Mouse (Mus musculus) stomach, postnatal 0 days (tissue): ENCODE measurements around the gene Gmds. TPM values are rescaled to one million over a fixed set of nuclear protein-coding genes. Genes with fewer than 3 reads are reported as not detected.
A peak's percentile ranks its signal among the peaks of the same experiment; 100 is the strongest.

ENCODE experiments used
- ATAC-seq: fragments of 200-750 bp; cut with Nextera tagmentation; 2 replicates; pipeline ENCODE4 v1.8.0; 2017; ENCODE audit not compliant: low FRiP score, low TSS enrichment
- DNase-seq: peaks from one replicate; pipeline ENCODE4 v3.0.0-alpha.2; 2016; ENCODE audit warnings: low spot score
- H3K27ac ChIP-seq: fragments of 300-500 bp; sonication (generic); replicated peaks from 2 replicates; pipeline ENCODE4 v1.5.1; 2014; ENCODE audit warnings: mild to moderate bottlenecking, control low read depth
- H3K27me3 ChIP-seq: fragments of 300-500 bp; sonication (generic); 2 replicates; pipeline ENCODE4 v1.6.1; 2014; ENCODE audit warnings: low read length; ENCODE audit not compliant: control insufficient read depth, insufficient read depth
- H3K36me3 ChIP-seq: fragments of 300-500 bp; sonication (generic); 2 replicates; pipeline ENCODE4 v1.6.1; 2014; ENCODE audit warnings: low read length, mixed read lengths; ENCODE audit not compliant: control insufficient read depth, insufficient read depth
- H3K4me1 ChIP-seq: fragments of 300-500 bp; sonication (generic); replicated peaks from 2 replicates; pipeline ENCODE4 v1.6.1; 2014; ENCODE audit warnings: antibody characterized with exemption; ENCODE audit not compliant: control insufficient read depth, insufficient read depth
- H3K4me2 ChIP-seq: fragments of 300-500 bp; sonication (generic); replicated peaks from 2 replicates; pipeline ENCODE4 v1.6.1; 2014; ENCODE audit warnings: low read depth, mild to moderate bottlenecking, control low read depth, moderate library complexity
- H3K4me3 ChIP-seq: fragments of 300-500 bp; sonication (generic); 2 replicates; pipeline ENCODE4 v1.5.1; 2014; ENCODE audit warnings: low read depth, low read length, control low read depth
- H3K9ac ChIP-seq: fragments of 300-500 bp; sonication (generic); 2 replicates; pipeline ENCODE4 v1.6.1; 2014; ENCODE audit warnings: mild to moderate bottlenecking, low read length, control low read depth, mixed read lengths
- H3K9me3 ChIP-seq: fragments of 300-500 bp; sonication (generic); 2 replicates; pipeline ENCODE4 v1.6.1; 2016; ENCODE audit warnings: low read length; ENCODE audit not compliant: control insufficient read depth
- CTCF ChIP-seq: IDR thresholded peaks from 2 replicates; pipeline ENCODE4 v1.5.1; 2016; ENCODE audit warnings: antibody characterized with exemption, low read depth, mild to moderate bottlenecking, moderate library complexity
- EP300 ChIP-seq: optimal IDR thresholded peaks from 2 replicates; pipeline ENCODE3; 2016; ENCODE audit warnings: antibody characterized with exemption
- WGBS: fragments of 180-500 bp; shearing (Covaris S2); extraction: QIAGEN DNeasy Blood & Tissue Kit; methylation state at CpG from one replicate; pipeline ENCODE4 v1.1.7; 2014; 5-methylcytosine and 5-hydroxymethylcytosine counted together
- polyA plus RNA-seq: library from polyadenylated mRNA; unstranded; fragments of >200 nt; fragmentation: Nextera tagmentation; extraction: Ambion mirVana; gene quantifications from 2 replicates; pipeline ENCODE4 v1.2.1, GENCODE M21; 2015

Gene Gmds
- polyA plus RNA-seq, 1 experiment from 2014 or later, result 102 TPM

- Histone ChIP-seq H3K4me1 (no peaks in the 10 kb centered on the region), H3K9ac (no peak overlapping the region)
- DNase-seq, result no peak
These were observed 313.7 kb downstream of the Gmds start for GRCm38 (mm10) chr13:32024822-32025221.

GRCm38 (mm10) chr13:32020455-32021249, 317.9 kb downstream of the Gmds start:
- ATAC-seq, result no peak

More at GRCm38 (mm10) chr13:32024822-32025221, 313.7 kb downstream of the Gmds start:
- Histone ChIP-seq H3K4me2 (no peak overlapping the region), H3K9me3 (no peaks in the 10 kb centered on the region), H3K27me3 (no peaks in the 10 kb centered on the region), H3K4me3 (no peak overlapping the region), H3K36me3 (no peaks in the 10 kb centered on the region), H3K27ac (no peak overlapping the region)
- no peak for ATAC-seq
- TF ChIP-seq CTCF (no peak), EP300 (no peak)

GRCm38 (mm10) chr13:32019256-32019620, 319.3 kb downstream of the Gmds start:
- Histone ChIP-seq H3K4me1 (no peaks in the 10 kb centered on the region), H3K36me3 (no peaks in the 10 kb centered on the region), H3K4me3 (no peak overlapping the region), H3K27ac (no peak overlapping the region), H3K9me3 (no peaks in the 10 kb centered on the region), H3K9ac (no peak overlapping the region), H3K27me3 (no peaks in the 10 kb centered on the region), H3K4me2 (no peak overlapping the region)
- no peak for ATAC-seq
- no peak for TF ChIP-seq CTCF
- no peak for TF ChIP-seq EP300
- DNase-seq, result no peak

More at GRCm38 (mm10) chr13:32020455-32021249, 317.9 kb downstream of the Gmds start:
- Histone ChIP-seq H3K4me1 (no peaks in the 10 kb centered on the region), H3K4me3 (no peak overlapping the region), H3K9ac (no peak overlapping the region), H3K9me3 (no peaks in the 10 kb centered on the region), H3K27me3 (no peaks in the 10 kb centered on the region), H3K27ac (no peak overlapping the region), H3K4me2 (no peak overlapping the region), H3K36me3 (no peaks in the 10 kb centered on the region)
- no peak for DNase-seq
- 72% methylated on average over 6 of the region's 6 CpGs for WGBS
- TF ChIP-seq EP300, result no peak
- TF ChIP-seq CTCF, result no peak

- Histone ChIP-seq H3K4me3 (no peak overlapping the region), H3K4me2 (no peak overlapping the region), H3K4me1 (no peaks in the 10 kb centered on the region), H3K9me3 (no peaks in the 10 kb centered on the region), H3K27ac (no peak overlapping the region), H3K9ac (no peak overlapping the region), H3K36me3 (no peaks in the 10 kb centered on the region), H3K27me3 (no peaks in the 10 kb centered on the region)
- TF ChIP-seq CTCF, result no peak
- TF ChIP-seq EP300, result no peak
- DNase-seq (peak; percentile 52), ATAC-seq (0 out of 2 replicates have a peak, but pooled peaks have one; percentile 29)
- 27% methylated on average over 4 of the region's 4 CpGs for WGBS
These were observed 319.9 kb downstream of the Gmds start for GRCm38 (mm10) chr13:32018518-32019255.

- TF ChIP-seq CTCF, result no peak
- no peak for TF ChIP-seq EP300
- H3K9ac ChIP-seq, result no peak overlapping the region
- H3K4me2 ChIP-seq, result no peak overlapping the region
- 21% methylated on average over 4 of the region's 4 CpGs for WGBS
- H3K27me3 ChIP-seq, result no peaks in the 10 kb centered on the region
- H3K4me1 ChIP-seq, result no peaks in the 10 kb centered on the region
- DNase-seq (no peak), ATAC-seq (no peak)
- no peak overlapping the region for H3K4me3 ChIP-seq
- H3K9me3 ChIP-seq, result no peaks in the 10 kb centered on the region
- no peaks in the 10 kb centered on the region for H3K36me3 ChIP-seq
- H3K27ac ChIP-seq, result no peak overlapping the region
These were observed 329.7 kb downstream of the Gmds start for GRCm38 (mm10) chr13:32008802-32009201.
